Mouse (Mus musculus): ENCODE data around the gene Gm10803. TPM values are rescaled to one million over a fixed set of nuclear protein-coding genes. Genes with fewer than 3 reads are reported as not detected.
A peak's percentile ranks its signal among the peaks of the same experiment; 100 is the strongest.

The Gm10803 gene
- total RNA-seq, 4 experiments from 2014 or later = not detected

- no peak for DNase-seq (ENCODE audit: low spot score in 2 of 2)
Observed at GRCm38 (mm10) chr2:93592164-93592790, 31.9 kb downstream of the Gm10803 start.

GRCm38 (mm10) chr2:93593121-93593520 is 32.8 kb downstream of the Gm10803 start:
- no peak for DNase-seq (ENCODE audit: low spot score in 2 of 2)

GRCm38 (mm10) chr2:93597145-93597544 is 36.8 kb downstream of the Gm10803 start:
- no peak for DNase-seq (ENCODE audit: low spot score in 2 of 2)

GRCm38 (mm10) chr2:93599731-93600130 is 39.4 kb downstream of the Gm10803 start:
- peak in 1 of 2 experiments; percentile 8 for DNase-seq (ENCODE audit: low spot score in 2 of 2)

- DNase-seq (ENCODE audit: low spot score in 2 of 2) = no peak
Observed at GRCm38 (mm10) chr2:93604601-93605285, 44.4 kb downstream of the Gm10803 start.

GRCm38 (mm10) chr2:93608800-93609199 is 48.4 kb downstream of the Gm10803 start:
- DNase-seq (ENCODE audit: low spot score in 2 of 2) = no peak

- DNase-seq (ENCODE audit: low spot score in 2 of 2) = no peak
Observed at GRCm38 (mm10) chr2:93613020-93613419, 52.7 kb downstream of the Gm10803 start.

Other genes with a start within 250 kb of the Gm10803 start
- gene Tspan18, start 226.1 kb upstream of the Gm10803 start, total RNA-seq (2022) = 1 to 10 TPM; 2.1 to 4.5 (median 3.6) TPM
- 10 to 100 TPM; 22.9 to 31.8 (median 25.6) TPM for gene Cd82, start 97.4 kb upstream of the Gm10803 start, total RNA-seq (2022)
- 1 to 10 TPM in 2 of 4 experiments, under 1 TPM in 2; 0.91 to 1.8 (median 1.2) TPM for gene Alx4, start 81.8 kb downstream of the Gm10803 start, total RNA-seq (2022)

All from left cerebral cortex, adult 8-10 months (tissue).